Mouse (Mus musculus): ENCODE measurements at regions not wholly inside any gene's neighbourhood (a gene's known extent, or its start where the extent isn't known, plus 50 kb on each side); places are given as distances from the start of the nearest gene placed in this dataset.

DNA sequence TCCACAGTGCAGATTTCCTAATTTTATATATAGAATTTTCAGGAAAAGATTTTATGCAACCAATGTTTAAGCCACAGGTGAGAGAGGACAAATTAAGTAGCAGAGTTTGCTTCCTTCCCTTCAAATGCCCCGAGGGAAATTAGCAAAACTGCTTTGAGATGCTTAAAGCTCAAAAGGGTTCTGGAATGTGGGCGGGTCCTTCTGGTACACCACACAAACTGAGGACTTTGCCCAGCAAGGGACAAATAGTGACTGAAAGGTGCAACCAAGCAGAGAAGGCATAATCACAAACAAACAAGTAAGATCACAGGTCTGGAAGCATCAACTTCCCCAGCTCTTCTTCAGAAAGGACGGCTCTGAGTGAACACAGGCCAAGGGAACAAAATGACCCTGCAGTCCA, 476.4 kb upstream of the Adamts5 start:
- Histone ChIP-seq H3K4me1 (ENCODE audit: control insufficient read depth in 2 of 2, insufficient read depth in 2 of 2, low read length in 2 of 2) (no peaks in the 10 kb centered on the region), H3K4me2 (ENCODE audit: low read length) (no peak overlapping the region), H3K4me3 (ENCODE audit: control insufficient read depth in 1 of 2, insufficient read depth in 1 of 2, low read depth in 1 of 2, low read length in 2 of 2) (no peak overlapping the region), H3K9me3 (ENCODE audit: control insufficient read depth, low read length) (no peaks in the 10 kb centered on the region), H3K9ac (ENCODE audit: low read length) (no peak overlapping the region), H3K27ac (replicated peaks in 1 of 2; ENCODE audit: control insufficient read depth in 1 of 2, insufficient read depth in 1 of 2, low read depth in 2 of 2, low read length in 2 of 2) (no peak overlapping the region), H3K27me3 (ENCODE audit: control insufficient read depth, insufficient read depth, low read length) (no peaks in the 10 kb centered on the region), H3K36me3 (ENCODE audit: control insufficient read depth, insufficient read depth, low read length) (no peaks in the 10 kb centered on the region)
- WGBS = 47% methylated on average over 3 of the region's 3 CpGs
- ATAC-seq (ENCODE audit: insufficient number of reproducible peaks, insufficient read depth, low FRiP score, low read depth) = no peak

DNA sequence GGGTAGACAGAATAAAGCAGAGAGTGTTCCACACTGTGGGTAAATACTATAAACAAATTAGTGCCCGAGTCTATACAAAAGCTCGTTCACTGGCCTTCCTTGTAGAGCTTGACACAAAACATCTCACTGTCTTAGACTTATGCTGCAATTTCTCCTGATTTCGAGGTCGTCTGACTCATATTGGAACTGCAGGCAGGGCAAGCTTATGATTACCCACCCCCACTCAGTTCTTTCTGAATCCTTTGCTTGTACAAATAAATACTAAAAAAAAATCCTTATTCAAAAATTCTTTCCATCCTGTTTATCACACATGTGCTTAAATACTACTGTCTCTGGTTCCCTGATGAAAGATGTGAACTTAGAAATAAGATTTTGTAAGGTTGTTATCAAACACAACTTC, 470.0 kb upstream of the Adamts5 start:
- H3K9ac ChIP-seq (ENCODE audit: low read length) = no peak overlapping the region
- H3K4me3 ChIP-seq (ENCODE audit: control insufficient read depth in 1 of 2, insufficient read depth in 1 of 2, low read depth in 1 of 2, low read length in 2 of 2) = no peak overlapping the region
- H3K4me1 ChIP-seq (ENCODE audit: control insufficient read depth in 2 of 2, insufficient read depth in 2 of 2, low read length in 2 of 2) = no peaks in the 10 kb centered on the region
- H3K9me3 ChIP-seq (ENCODE audit: control insufficient read depth, low read length) = no peaks in the 10 kb centered on the region
- H3K36me3 ChIP-seq (ENCODE audit: control insufficient read depth, insufficient read depth, low read length) = no peaks in the 10 kb centered on the region
- H3K27me3 ChIP-seq (ENCODE audit: control insufficient read depth, insufficient read depth, low read length) = no peaks in the 10 kb centered on the region
- ATAC-seq (ENCODE audit: insufficient number of reproducible peaks, insufficient read depth, low FRiP score, low read depth) = no peak
- WGBS = 61% methylated on average over 4 of the region's 4 CpGs
- H3K4me2 ChIP-seq (ENCODE audit: low read length) = no peak overlapping the region
- no peak overlapping the region for H3K27ac ChIP-seq (replicated peaks in 1 of 2; ENCODE audit: control insufficient read depth in 1 of 2, insufficient read depth in 1 of 2, low read depth in 2 of 2, low read length in 2 of 2)

DNA sequence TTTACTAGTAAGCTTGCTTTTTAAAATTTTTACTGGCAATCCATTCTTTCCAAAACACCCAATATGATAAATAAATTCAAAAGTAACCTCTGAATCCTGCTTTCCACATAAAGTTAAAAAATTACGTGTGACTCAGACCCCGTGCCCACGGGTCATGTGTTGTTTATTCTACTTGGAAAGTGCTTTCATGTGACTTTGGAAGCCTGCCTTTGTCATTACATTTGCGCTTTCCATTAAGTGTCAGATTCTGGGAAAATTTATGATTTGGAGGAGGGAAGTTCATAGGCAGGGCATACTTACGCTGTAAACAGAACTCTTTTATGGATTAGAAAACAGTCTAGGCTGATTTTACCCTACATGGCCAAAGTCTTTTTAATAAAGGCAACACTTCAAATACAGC, 466.8 kb upstream of the Adamts5 start:
- H3K27me3 ChIP-seq (ENCODE audit: control insufficient read depth, insufficient read depth, low read length) = no peaks in the 10 kb centered on the region
- no peak overlapping the region for H3K4me2 ChIP-seq (ENCODE audit: low read length)
- no peak overlapping the region for H3K4me3 ChIP-seq (ENCODE audit: control insufficient read depth in 1 of 2, insufficient read depth in 1 of 2, low read depth in 1 of 2, low read length in 2 of 2)
- H3K9ac ChIP-seq (ENCODE audit: low read length) = no peak overlapping the region
- H3K9me3 ChIP-seq (ENCODE audit: control insufficient read depth, low read length) = no peaks in the 10 kb centered on the region
- ATAC-seq (ENCODE audit: insufficient number of reproducible peaks, insufficient read depth, low FRiP score, low read depth) = no peak
- no peak overlapping the region for H3K27ac ChIP-seq (replicated peaks in 1 of 2; ENCODE audit: control insufficient read depth in 1 of 2, insufficient read depth in 1 of 2, low read depth in 2 of 2, low read length in 2 of 2)
- no peaks in the 10 kb centered on the region for H3K36me3 ChIP-seq (ENCODE audit: control insufficient read depth, insufficient read depth, low read length)
- H3K4me1 ChIP-seq (ENCODE audit: control insufficient read depth in 2 of 2, insufficient read depth in 2 of 2, low read length in 2 of 2) = no peaks in the 10 kb centered on the region
- 82% methylated on average over 5 of the region's 5 CpGs for WGBS

DNA sequence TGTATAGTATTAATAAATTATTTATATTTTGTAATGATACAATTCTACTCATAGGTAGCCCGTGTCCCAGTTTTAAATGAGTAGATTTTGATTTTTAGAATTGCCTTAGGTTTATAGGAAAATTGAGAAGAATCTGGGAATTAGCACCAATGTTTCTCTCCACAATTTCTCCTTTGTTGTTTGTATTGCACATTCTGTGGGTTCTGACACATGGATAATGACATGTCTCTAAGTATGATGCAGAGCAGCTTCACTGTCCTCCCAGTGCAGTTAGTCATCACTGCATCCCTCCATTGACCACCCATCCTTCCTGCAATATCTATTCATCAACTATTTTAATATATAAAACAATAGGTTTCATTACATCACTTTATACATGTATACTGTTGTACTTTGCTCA, 464.6 kb upstream of the Adamts5 start:
- H3K9me3 ChIP-seq (ENCODE audit: control insufficient read depth, low read length) = no peaks in the 10 kb centered on the region
- H3K4me3 ChIP-seq (ENCODE audit: control insufficient read depth in 1 of 2, insufficient read depth in 1 of 2, low read depth in 1 of 2, low read length in 2 of 2) = no peak overlapping the region
- H3K4me2 ChIP-seq (ENCODE audit: low read length) = no peak overlapping the region
- no peak for ATAC-seq (ENCODE audit: insufficient number of reproducible peaks, insufficient read depth, low FRiP score, low read depth)
- no peaks in the 10 kb centered on the region for H3K4me1 ChIP-seq (ENCODE audit: control insufficient read depth in 2 of 2, insufficient read depth in 2 of 2, low read length in 2 of 2)
- H3K36me3 ChIP-seq (ENCODE audit: control insufficient read depth, insufficient read depth, low read length) = no peaks in the 10 kb centered on the region
- no peak overlapping the region for H3K27ac ChIP-seq (replicated peaks in 1 of 2; ENCODE audit: control insufficient read depth in 1 of 2, insufficient read depth in 1 of 2, low read depth in 2 of 2, low read length in 2 of 2)
- 78% methylated on average over 1 of the region's 1 CpGs for WGBS
- no peak overlapping the region for H3K9ac ChIP-seq (ENCODE audit: low read length)
- H3K27me3 ChIP-seq (ENCODE audit: control insufficient read depth, insufficient read depth, low read length) = no peaks in the 10 kb centered on the region

DNA sequence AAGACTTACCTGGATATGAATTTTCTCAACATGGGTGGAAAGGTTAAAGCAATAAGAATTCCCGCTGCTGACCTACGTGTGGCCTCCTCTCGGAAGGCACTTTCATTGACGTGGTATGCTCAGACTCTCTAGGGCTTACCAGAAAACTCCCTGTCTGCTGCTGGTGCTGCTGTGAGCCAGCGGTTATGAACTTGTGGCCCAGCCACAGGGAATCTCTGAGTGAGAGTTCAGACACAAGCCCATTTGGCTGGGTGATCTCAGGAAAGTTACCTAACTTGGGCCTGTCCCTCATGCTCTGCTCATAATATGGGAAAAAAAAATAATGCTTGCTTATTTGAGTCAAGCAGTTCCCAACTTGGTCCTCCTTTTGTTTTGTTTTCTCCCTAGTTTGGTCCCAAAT, 459.5 kb upstream of the Adamts5 start:
- no peak overlapping the region for H3K4me3 ChIP-seq (ENCODE audit: control insufficient read depth in 1 of 2, insufficient read depth in 1 of 2, low read depth in 1 of 2, low read length in 2 of 2)
- no peak overlapping the region for H3K27ac ChIP-seq (replicated peaks in 1 of 2; ENCODE audit: control insufficient read depth in 1 of 2, insufficient read depth in 1 of 2, low read depth in 2 of 2, low read length in 2 of 2)
- H3K27me3 ChIP-seq (ENCODE audit: control insufficient read depth, insufficient read depth, low read length) = no peaks in the 10 kb centered on the region
- H3K4me2 ChIP-seq (ENCODE audit: low read length) = no peak overlapping the region
- no peaks in the 10 kb centered on the region for H3K9me3 ChIP-seq (ENCODE audit: control insufficient read depth, low read length)
- 85% methylated on average over 5 of the region's 5 CpGs for WGBS
- ATAC-seq (ENCODE audit: insufficient number of reproducible peaks, insufficient read depth, low FRiP score, low read depth) = no peak
- no peaks in the 10 kb centered on the region for H3K36me3 ChIP-seq (ENCODE audit: control insufficient read depth, insufficient read depth, low read length)
- no peaks in the 10 kb centered on the region for H3K4me1 ChIP-seq (ENCODE audit: control insufficient read depth in 2 of 2, insufficient read depth in 2 of 2, low read length in 2 of 2)
- no peak overlapping the region for H3K9ac ChIP-seq (ENCODE audit: low read length)

DNA sequence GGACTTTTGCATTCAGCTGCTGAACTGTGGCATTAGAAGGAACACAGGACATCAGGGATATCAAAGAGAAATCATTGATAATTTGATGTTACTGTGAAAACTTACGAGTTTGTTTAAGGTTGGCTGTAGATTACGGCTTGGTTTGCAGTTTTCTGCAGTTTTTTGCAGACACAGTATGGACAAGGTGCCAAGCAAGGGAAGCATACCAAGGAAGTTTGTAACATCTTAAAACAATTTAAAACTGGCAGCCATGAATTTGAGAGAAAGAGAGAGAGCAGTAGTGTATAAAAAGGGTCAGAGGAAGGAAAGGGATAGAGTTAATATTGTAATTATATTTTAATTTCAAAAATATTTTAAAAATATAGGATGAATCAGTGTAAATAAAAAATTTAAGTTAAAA, 453.4 kb upstream of the Adamts5 start:
- no peaks in the 10 kb centered on the region for H3K36me3 ChIP-seq (ENCODE audit: control insufficient read depth, insufficient read depth, low read length)
- WGBS = 58% methylated on average over 2 of the region's 2 CpGs
- H3K4me3 ChIP-seq (ENCODE audit: control insufficient read depth in 1 of 2, insufficient read depth in 1 of 2, low read depth in 1 of 2, low read length in 2 of 2) = no peak overlapping the region
- H3K4me1 ChIP-seq (ENCODE audit: control insufficient read depth in 2 of 2, insufficient read depth in 2 of 2, low read length in 2 of 2) = no peaks in the 10 kb centered on the region
- H3K27me3 ChIP-seq (ENCODE audit: control insufficient read depth, insufficient read depth, low read length) = no peaks in the 10 kb centered on the region
- H3K9me3 ChIP-seq (ENCODE audit: control insufficient read depth, low read length) = no peaks in the 10 kb centered on the region
- no peak overlapping the region for H3K9ac ChIP-seq (ENCODE audit: low read length)
- H3K4me2 ChIP-seq (ENCODE audit: low read length) = no peak overlapping the region
- ATAC-seq (ENCODE audit: insufficient number of reproducible peaks, insufficient read depth, low FRiP score, low read depth) = no peak
- H3K27ac ChIP-seq (replicated peaks in 1 of 2; ENCODE audit: control insufficient read depth in 1 of 2, insufficient read depth in 1 of 2, low read depth in 2 of 2, low read length in 2 of 2) = no peak overlapping the region

DNA sequence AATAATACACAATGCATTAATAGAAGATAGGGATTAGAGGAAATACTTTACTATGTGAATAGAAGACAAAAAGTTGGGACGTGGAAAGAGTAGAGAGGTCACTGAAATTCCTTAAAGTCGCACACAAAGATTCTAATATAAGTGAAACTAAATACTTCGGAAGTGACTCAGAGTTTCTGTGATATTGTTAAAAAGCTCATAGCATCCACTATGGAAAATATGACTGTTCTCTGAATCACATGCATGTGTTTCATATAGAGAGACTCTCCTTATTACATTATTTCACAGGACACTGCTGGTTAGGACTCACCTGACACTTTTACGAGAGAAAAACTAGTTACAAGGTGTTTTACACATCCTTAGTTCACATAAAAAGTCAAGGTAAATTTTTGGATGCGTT, 446.1 kb upstream of the Adamts5 start:
- H3K27me3 ChIP-seq (ENCODE audit: control insufficient read depth, insufficient read depth, low read length) = no peaks in the 10 kb centered on the region
- no peak overlapping the region for H3K27ac ChIP-seq (replicated peaks in 1 of 2; ENCODE audit: control insufficient read depth in 1 of 2, insufficient read depth in 1 of 2, low read depth in 2 of 2, low read length in 2 of 2)
- H3K36me3 ChIP-seq (ENCODE audit: control insufficient read depth, insufficient read depth, low read length) = no peaks in the 10 kb centered on the region
- no peaks in the 10 kb centered on the region for H3K9me3 ChIP-seq (ENCODE audit: control insufficient read depth, low read length)
- H3K4me2 ChIP-seq (ENCODE audit: low read length) = no peak overlapping the region
- H3K4me1 ChIP-seq (ENCODE audit: control insufficient read depth in 2 of 2, insufficient read depth in 2 of 2, low read length in 2 of 2) = no peaks in the 10 kb centered on the region
- H3K9ac ChIP-seq (ENCODE audit: low read length) = no peak overlapping the region
- no peak for ATAC-seq (ENCODE audit: insufficient number of reproducible peaks, insufficient read depth, low FRiP score, low read depth)
- H3K4me3 ChIP-seq (ENCODE audit: control insufficient read depth in 1 of 2, insufficient read depth in 1 of 2, low read depth in 1 of 2, low read length in 2 of 2) = no peak overlapping the region
- WGBS = 72% methylated on average over 5 of the region's 5 CpGs

DNA sequence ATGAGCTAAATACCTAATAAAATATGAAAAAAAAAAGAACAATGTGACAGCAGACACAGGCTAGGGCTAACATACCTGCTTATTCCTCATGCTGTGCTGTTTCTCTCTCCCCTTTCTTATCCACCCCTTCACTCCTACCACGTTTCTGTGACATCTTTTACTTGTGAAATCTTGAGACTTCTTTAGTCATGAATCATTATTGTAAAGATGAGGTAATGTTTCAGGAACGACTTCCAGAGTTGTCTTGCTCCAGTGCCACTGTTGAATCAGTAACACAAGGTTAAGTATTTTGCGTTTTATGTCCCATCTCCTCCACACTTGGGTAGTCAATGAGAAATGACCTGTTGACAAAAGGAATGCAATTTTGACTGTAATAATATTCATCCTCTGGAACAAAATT, 445.3 kb upstream of the Adamts5 start:
- Histone ChIP-seq H3K4me1 (ENCODE audit: control insufficient read depth in 2 of 2, insufficient read depth in 2 of 2, low read length in 2 of 2) (no peaks in the 10 kb centered on the region), H3K9ac (ENCODE audit: low read length) (no peak overlapping the region), H3K9me3 (ENCODE audit: control insufficient read depth, low read length) (no peaks in the 10 kb centered on the region), H3K4me3 (ENCODE audit: control insufficient read depth in 1 of 2, insufficient read depth in 1 of 2, low read depth in 1 of 2, low read length in 2 of 2) (no peak overlapping the region), H3K4me2 (ENCODE audit: low read length) (no peak overlapping the region), H3K36me3 (ENCODE audit: control insufficient read depth, insufficient read depth, low read length) (no peaks in the 10 kb centered on the region), H3K27ac (replicated peaks in 1 of 2; ENCODE audit: control insufficient read depth in 1 of 2, insufficient read depth in 1 of 2, low read depth in 2 of 2, low read length in 2 of 2) (no peak overlapping the region), H3K27me3 (ENCODE audit: control insufficient read depth, insufficient read depth, low read length) (no peaks in the 10 kb centered on the region)
- ATAC-seq (ENCODE audit: insufficient number of reproducible peaks, insufficient read depth, low FRiP score, low read depth) = no peak
- 53% methylated on average over 3 of the region's 3 CpGs for WGBS
